Mouse (Mus musculus): ENCODE measurements around the gene Zfp963.

- TF ChIP-seq EP300 (IDR thresholded peaks at IDR 0.05; ENCODE audit: insufficient read depth, low read depth, low read length) (no peak), POLR2A (IDR thresholded peaks at IDR 0.05; ENCODE audit: insufficient read depth, low read length) (no peak)
Observed at GRCm38 (mm10) chr8:69796721-69797345, 47.1 kb upstream of the Zfp963 start.
